Mouse (Mus musculus) spleen, postnatal 4 days (tissue): Measurements from ENCODE around the gene Ttc26.
"Not testable (repeated sequence)": the region's sequence is repeated elsewhere in the genome, so short reads cannot be mapped to it uniquely, and the experiment has no call there.

Source experiments
- DNase-seq, 2 experiments: peaks; one replicate each; pipeline ENCODE4 v3.0.0; 2022; ENCODE audit warnings: low spot score in 2 of 2

The Ttc26 gene

DNA sequence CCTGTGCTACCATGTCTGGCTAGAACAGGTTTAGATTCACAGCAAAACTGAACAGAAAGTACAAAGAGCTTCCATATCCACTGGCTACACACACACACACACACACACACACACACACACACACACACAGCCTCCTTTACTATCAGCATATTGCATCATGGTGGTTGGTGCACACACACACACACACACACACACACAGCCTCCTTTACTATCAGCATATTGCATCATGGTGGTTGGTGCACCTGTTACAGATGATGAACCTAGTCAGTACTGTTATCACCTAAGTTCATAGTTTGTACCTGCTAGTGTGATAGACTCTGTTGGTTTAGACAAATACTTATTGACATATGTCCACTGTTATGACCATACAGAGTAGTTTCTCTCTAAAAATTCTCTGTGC is 75.2 kb downstream of the Ttc26 start:
- not testable (repeated sequence) for DNase-seq

DNA sequence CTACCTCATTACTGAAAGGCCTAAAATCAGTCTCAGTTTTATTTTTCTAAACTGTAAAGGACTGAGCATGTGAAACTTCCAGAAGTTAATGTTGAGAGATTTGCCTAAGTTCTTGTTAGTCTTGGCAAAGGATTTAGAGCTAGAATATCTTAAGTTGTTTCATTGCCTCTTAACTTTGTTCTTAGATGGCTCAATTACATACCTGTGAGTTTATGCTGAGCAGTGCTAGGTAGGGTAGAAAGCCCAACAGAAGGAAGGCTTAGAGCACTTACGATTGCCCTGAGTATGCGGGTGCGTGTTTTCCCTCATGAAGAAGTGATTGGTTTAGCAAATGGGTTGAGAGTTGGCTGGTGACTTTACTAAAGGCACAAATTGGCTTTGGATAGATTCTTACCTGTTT is 76.8 kb downstream of the Ttc26 start:
- DNase-seq, result no peak

GRCm38 (mm10) chr6:38469591-38469990 is 88.3 kb downstream of the Ttc26 start:
- no peak for DNase-seq
